Mouse (Mus musculus): ENCODE measurements around the gene Zw10. TPM values are rescaled to one million over a fixed set of nuclear protein-coding genes. Genes with fewer than 3 reads are reported as not detected.

Gene Zw10
- polyA plus RNA-seq, 1 experiment from 2014 or later, result 58.6 TPM

DNA sequence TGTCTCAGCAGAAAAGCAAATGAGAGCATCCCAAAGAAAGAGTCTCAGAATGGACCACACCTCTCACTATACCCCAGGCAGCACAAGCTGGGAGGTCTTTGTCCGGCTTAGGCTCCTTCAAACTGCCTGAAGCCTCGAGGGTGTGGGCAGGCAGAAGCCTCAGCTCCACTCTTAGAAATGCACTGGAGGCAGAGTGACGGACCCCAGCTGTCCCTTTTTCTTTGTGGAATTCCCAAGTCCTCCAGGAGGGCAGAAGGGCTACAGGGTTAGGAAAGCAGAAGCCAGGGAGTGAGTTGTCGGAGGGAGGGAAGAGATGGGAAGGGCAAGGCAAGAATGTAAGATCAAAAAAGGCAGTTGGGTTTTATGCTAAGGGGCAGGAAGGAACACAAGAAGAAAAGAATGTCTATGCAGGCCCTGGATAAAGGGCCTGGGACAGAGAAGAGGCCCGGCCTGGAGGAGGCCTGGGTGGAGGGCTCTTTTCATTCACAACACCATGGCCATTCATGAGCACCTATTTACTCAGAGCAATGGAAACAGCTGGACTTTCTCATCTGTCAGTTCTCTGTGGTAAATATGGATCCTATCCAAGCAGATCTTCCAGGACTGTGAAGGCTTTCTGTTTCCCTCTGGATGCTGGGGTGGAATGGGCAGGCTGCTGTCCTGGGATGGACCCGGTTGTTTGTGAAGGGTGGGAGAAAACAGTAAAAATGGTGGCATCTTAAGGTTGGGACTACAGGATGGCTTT is 55.2 kb downstream of the Zw10 start:
- Histone ChIP-seq H3K4me2 (ENCODE audit: low read depth, low read length) (no peak overlapping the region), H3K4me1 (ENCODE audit: control insufficient read depth, insufficient read depth, low read length) (no peaks in the 10 kb centered on the region), H3K9ac (replicated peaks; ENCODE audit: low read length) (no peak overlapping the region), H3K9me3 (replicated peaks; ENCODE audit: control insufficient read depth, low read length) (no peaks in the 10 kb centered on the region), H3K27me3 (ENCODE audit: control insufficient read depth, insufficient read depth, low read length) (no peaks in the 10 kb centered on the region), H3K36me3 (replicated peaks; ENCODE audit: control insufficient read depth, insufficient read depth, low read depth, low read length) (no peaks in the 10 kb centered on the region), H3K4me3 (ENCODE audit: low read depth, low read length) (no peak overlapping the region), H3K27ac (replicated peaks; ENCODE audit: low read depth, low read length) (no peak overlapping the region)
- 30% methylated on average over 6 of the region's 6 CpGs for WGBS
- ATAC-seq (replicated peaks; ENCODE audit: insufficient number of reproducible peaks, low FRiP score, low TSS enrichment, low read depth) (no peak), DNase-seq (ENCODE audit: low spot score) (no peak)

DNA sequence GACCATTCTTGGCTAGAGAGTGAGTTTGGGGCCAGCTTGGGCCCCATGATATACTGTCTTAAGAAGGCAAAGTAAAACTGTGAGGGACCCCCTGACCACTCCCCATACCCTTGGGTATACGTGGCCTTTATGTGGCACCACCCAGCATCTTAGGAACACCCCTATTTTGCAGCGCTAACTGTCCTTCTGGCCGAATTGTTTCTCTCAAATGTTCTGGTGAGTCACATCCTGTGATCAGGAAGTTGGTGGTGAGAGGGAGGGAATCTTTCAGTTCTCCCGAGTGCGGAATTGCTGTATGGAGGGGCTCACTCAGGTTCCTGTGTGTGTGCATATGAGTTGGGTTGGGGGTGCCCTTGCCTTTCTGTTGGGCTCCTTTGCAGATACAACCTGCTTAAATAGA is 55.9 kb downstream of the Zw10 start:
- Histone ChIP-seq H3K4me1 (ENCODE audit: control insufficient read depth, insufficient read depth, low read length) (no peaks in the 10 kb centered on the region), H3K27me3 (ENCODE audit: control insufficient read depth, insufficient read depth, low read length) (no peaks in the 10 kb centered on the region), H3K36me3 (replicated peaks; ENCODE audit: control insufficient read depth, insufficient read depth, low read depth, low read length) (no peaks in the 10 kb centered on the region), H3K4me2 (ENCODE audit: low read depth, low read length) (no peak overlapping the region), H3K4me3 (ENCODE audit: low read depth, low read length) (no peak overlapping the region), H3K27ac (replicated peaks; ENCODE audit: low read depth, low read length) (no peak overlapping the region), H3K9ac (replicated peaks; ENCODE audit: low read length) (no peak overlapping the region), H3K9me3 (replicated peaks; ENCODE audit: control insufficient read depth, low read length) (no peaks in the 10 kb centered on the region)
- no peak for ATAC-seq (replicated peaks; ENCODE audit: insufficient number of reproducible peaks, low FRiP score, low TSS enrichment, low read depth)
- DNase-seq (ENCODE audit: low spot score), result no peak
- 78% methylated on average over 5 of the region's 5 CpGs for WGBS

DNA sequence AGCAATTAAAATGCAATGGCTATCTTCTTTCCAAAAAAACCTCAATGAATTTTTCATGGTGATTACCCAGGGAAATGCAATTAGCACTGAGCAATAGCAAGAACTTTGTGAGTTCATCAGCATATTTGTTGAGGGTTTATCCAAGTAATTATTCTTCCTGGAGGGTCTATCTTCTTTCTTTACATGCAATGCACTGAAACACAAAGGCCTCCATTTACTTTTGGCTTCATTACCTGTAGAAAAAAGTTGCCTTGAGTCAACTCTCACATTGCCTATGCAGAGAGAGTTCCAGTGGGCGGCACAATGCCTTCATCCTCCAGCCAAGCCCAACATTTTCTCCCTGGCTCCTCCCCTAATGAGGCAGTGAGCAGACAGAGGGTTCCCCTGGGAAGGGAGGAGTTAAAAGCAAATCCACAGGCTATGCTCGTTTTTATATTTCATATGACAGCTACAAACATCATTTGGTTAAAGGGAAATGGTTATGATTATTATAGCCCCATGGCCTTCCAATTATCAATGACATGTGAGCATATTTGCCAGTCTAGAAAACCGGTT is 62.9 kb downstream of the Zw10 start:
- no peak for DNase-seq (ENCODE audit: low spot score)
- H3K27ac ChIP-seq (replicated peaks; ENCODE audit: low read depth, low read length), result no peak overlapping the region
- no peak overlapping the region for H3K4me3 ChIP-seq (ENCODE audit: low read depth, low read length)
- no peaks in the 10 kb centered on the region for H3K9me3 ChIP-seq (replicated peaks; ENCODE audit: control insufficient read depth, low read length)
- no peaks in the 10 kb centered on the region for H3K36me3 ChIP-seq (replicated peaks; ENCODE audit: control insufficient read depth, insufficient read depth, low read depth, low read length)
- H3K9ac ChIP-seq (replicated peaks; ENCODE audit: low read length), result no peak overlapping the region
- H3K4me1 ChIP-seq (ENCODE audit: control insufficient read depth, insufficient read depth, low read length), result no peaks in the 10 kb centered on the region
- ATAC-seq (replicated peaks; ENCODE audit: insufficient number of reproducible peaks, low FRiP score, low TSS enrichment, low read depth), result no peak
- H3K27me3 ChIP-seq (ENCODE audit: control insufficient read depth, insufficient read depth, low read length), result no peaks in the 10 kb centered on the region
- 42% methylated on average over 3 of the region's 3 CpGs for WGBS
- H3K4me2 ChIP-seq (ENCODE audit: low read depth, low read length), result no peak overlapping the region

DNA sequence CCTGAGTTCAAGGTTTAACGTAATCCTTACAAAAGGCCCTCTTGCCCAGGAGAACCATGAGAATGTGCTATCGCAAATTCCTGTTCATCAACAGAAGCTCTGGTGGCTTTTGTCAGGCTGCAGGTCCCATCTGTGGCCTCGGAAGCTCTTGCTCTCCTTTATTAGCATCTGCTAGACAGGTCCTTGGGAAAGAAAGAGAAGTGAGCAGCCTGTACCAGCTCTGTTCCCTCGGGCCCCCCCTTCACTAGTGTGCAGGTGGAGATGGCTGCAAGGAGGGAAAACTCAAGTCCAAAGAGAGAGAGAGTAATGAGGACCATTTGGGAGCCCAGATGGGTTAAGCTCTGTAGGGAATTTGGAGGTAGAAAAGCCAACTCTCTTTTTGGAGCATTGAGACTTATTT is 64.3 kb downstream of the Zw10 start:
- Histone ChIP-seq H3K27me3 (ENCODE audit: control insufficient read depth, insufficient read depth, low read length) (no peaks in the 10 kb centered on the region), H3K27ac (replicated peaks; ENCODE audit: low read depth, low read length) (no peak overlapping the region), H3K4me2 (ENCODE audit: low read depth, low read length) (no peak overlapping the region), H3K36me3 (replicated peaks; ENCODE audit: control insufficient read depth, insufficient read depth, low read depth, low read length) (no peaks in the 10 kb centered on the region), H3K9me3 (replicated peaks; ENCODE audit: control insufficient read depth, low read length) (no peaks in the 10 kb centered on the region), H3K9ac (replicated peaks; ENCODE audit: low read length) (no peak overlapping the region), H3K4me3 (ENCODE audit: low read depth, low read length) (no peak overlapping the region), H3K4me1 (ENCODE audit: control insufficient read depth, insufficient read depth, low read length) (no peaks in the 10 kb centered on the region)
- no peak for DNase-seq (ENCODE audit: low spot score)
- 88% methylated on average over 4 of the region's 4 CpGs for WGBS
- ATAC-seq (replicated peaks; ENCODE audit: insufficient number of reproducible peaks, low FRiP score, low TSS enrichment, low read depth), result no peak

DNA sequence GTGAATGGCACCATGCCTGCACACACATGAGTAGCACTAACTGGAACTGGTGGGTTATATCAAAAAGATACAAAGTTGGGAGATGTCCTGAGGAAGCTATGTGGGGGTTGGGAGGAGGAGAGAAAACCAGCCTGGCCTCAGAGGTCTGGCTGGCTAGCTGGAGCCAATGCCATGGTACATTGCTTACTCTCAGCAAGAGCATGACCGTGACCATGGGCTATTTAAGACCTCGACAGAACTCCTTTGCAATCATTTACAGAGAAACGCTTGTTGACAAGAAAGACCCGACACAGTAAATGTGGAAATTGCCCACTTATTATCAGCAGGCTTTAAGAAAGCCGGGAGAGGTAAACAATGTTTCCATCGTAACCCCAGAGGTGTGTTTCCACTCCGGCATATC is 70.3 kb downstream of the Zw10 start:
- no peak overlapping the region for H3K4me3 ChIP-seq (ENCODE audit: low read depth, low read length)
- no peak overlapping the region for H3K9ac ChIP-seq (replicated peaks; ENCODE audit: low read length)
- DNase-seq (ENCODE audit: low spot score) (no peak), ATAC-seq (replicated peaks; ENCODE audit: insufficient number of reproducible peaks, low FRiP score, low TSS enrichment, low read depth) (no peak)
- H3K9me3 ChIP-seq (replicated peaks; ENCODE audit: control insufficient read depth, low read length), result no peaks in the 10 kb centered on the region
- H3K4me2 ChIP-seq (ENCODE audit: low read depth, low read length), result no peak overlapping the region
- 72% methylated on average over 7 of the region's 7 CpGs for WGBS
- H3K27ac ChIP-seq (replicated peaks; ENCODE audit: low read depth, low read length), result no peak overlapping the region
- no peaks in the 10 kb centered on the region for H3K27me3 ChIP-seq (ENCODE audit: control insufficient read depth, insufficient read depth, low read length)
- no peaks in the 10 kb centered on the region for H3K4me1 ChIP-seq (ENCODE audit: control insufficient read depth, insufficient read depth, low read length)
- H3K36me3 ChIP-seq (replicated peaks; ENCODE audit: control insufficient read depth, insufficient read depth, low read depth, low read length), result no peaks in the 10 kb centered on the region

Other genes starting within 250 kb of the Zw10 start
- 3.0 and 4.8 TPM in 2 replicates for gene Zbtb16, start 219.4 kb upstream of the Zw10 start, polyA plus RNA-seq (2014; fragmentation: Nextera tagmentation; extraction: Ambion mirVana)
- gene Htr3a, start 144.5 kb upstream of the Zw10 start, polyA plus RNA-seq (2014; fragmentation: Nextera tagmentation; extraction: Ambion mirVana), result 1.3 and 2.5 TPM in 2 replicates
- 0.50 and 1.1 TPM in 2 replicates for gene Htr3b, start 90.6 kb upstream of the Zw10 start, polyA plus RNA-seq (2014; fragmentation: Nextera tagmentation; extraction: Ambion mirVana)
- 38.8 and 41.3 TPM in 2 replicates for gene Usp28, start 70.2 kb upstream of the Zw10 start, polyA plus RNA-seq (2014; fragmentation: Nextera tagmentation; extraction: Ambion mirVana)
- gene Tmprss5, start 25.6 kb downstream of the Zw10 start, polyA plus RNA-seq (2014; fragmentation: Nextera tagmentation; extraction: Ambion mirVana), result 0.21 and 0.93 TPM in 2 replicates
- gene Gm4894, start 194.9 kb downstream of the Zw10 start, polyA plus RNA-seq (2014; fragmentation: Nextera tagmentation; extraction: Ambion mirVana), result not detected in 2 replicates